Mouse (Mus musculus) gastrocnemius, postnatal 36 days (tissue): ENCODE measurements around the gene Clic4. TPM values are rescaled to one million over a fixed set of nuclear protein-coding genes. Genes with fewer than 3 reads are reported as not detected.

Experiments
- total RNA-seq, 2 experiments: library from RNA; stranded (reverse); gene quantifications; 2 replicates each; pipeline ENCODE4 v1.2.3; 2021

Clic4 gene
- total RNA-seq, 2 experiments from 2014 or later, result 22.4 to 24.3 TPM

Other genes starting within 250 kb of the Clic4 start
- under 1 TPM; 0.12 to 0.23 TPM for gene Runx3, start 152.2 kb downstream of the Clic4 start, total RNA-seq
- 10 to 100 TPM; 51.5 to 59.3 TPM for gene Srrm1, start 80.5 kb upstream of the Clic4 start, total RNA-seq
- gene Ncmap, start 125.4 kb upstream of the Clic4 start, total RNA-seq, result 1 to 10 TPM; 2.2 to 4.9 TPM
- gene Rcan3, start 161.0 kb upstream of the Clic4 start, total RNA-seq, result 1 to 10 TPM; 3.2 to 4.0 TPM
- gene Stpg1, start 222.0 kb upstream of the Clic4 start, total RNA-seq, result not detected
- 10 to 100 TPM; 12.7 to 16.3 TPM for gene Nipal3, start 222.2 kb upstream of the Clic4 start, total RNA-seq